Comparison of ENCODE assay signal across 29 mouse cellular contexts in genomic region chr6:8474820-8475219, GRCm38 (mm10). TPM values are rescaled to one million over a fixed set of nuclear protein-coding genes. Genes with fewer than 3 reads are reported as not detected.
A peak's percentile ranks its signal among the peaks of the same experiment; 100 is the strongest.
DNase-seq lines count a peak whose midpoint lies in the region; ATAC-seq and TF ChIP-seq lines count a peak whose summit lies in the region.
"Had no signal": no experiment of that assay in that cellular context is flagged by ENCODE, and none has a peak within 500 bp of the region (broad histone marks: within the 10 kb centered on the region; RNA-seq: fewer than 3 reads in every experiment).

No protein-coding gene starts in this region.

- 0 out of 2 replicates have a peak overlapping the region, but pooled peaks have one; percentile 22 for H3K27ac ChIP-seq in heart, embryonic 10.5 days
- H3K27ac ChIP-seq in heart, embryonic 11.5 days (ENCODE audit: low read depth, low read length): no peak overlapping the region
- H3K27ac ChIP-seq in kidney, embryonic 15.5 days: no peak overlapping the region
- H3K27ac ChIP-seq in kidney, adult 2 months (ENCODE audit: insufficient read depth, low read depth, low read length): no peak overlapping the region
- no peak overlapping the region for H3K27ac ChIP-seq in lung, embryonic 14.5 days (ENCODE audit: low read depth)
- H3K27ac ChIP-seq in lung, postnatal 0 days (ENCODE audit: low read length): no peak overlapping the region
- H3K27ac ChIP-seq in limb, embryonic 14.5 days (replicated peaks; ENCODE audit: low read depth, low read length): no peak overlapping the region
- H3K27ac ChIP-seq: embryonic facial prominence, embryonic 15.5 days; forebrain, embryonic 12.5 days; heart, embryonic 13.5 days; hindbrain, embryonic 13.5 days; liver, embryonic 12.5 days; midbrain, embryonic 12.5 days; neural tube, embryonic 12.5 days had no signal

- TF ChIP-seq EP300 in lung, postnatal 0 days (IDR thresholded peaks at IDR 0.05): no peak

- TF ChIP-seq CTCF in kidney, adult 2 months (conservative IDR thresholded peaks at IDR 0.05; ENCODE audit: insufficient read depth, insufficient read length, low read depth, low read length): no peak
- no peak for TF ChIP-seq CTCF in lung, embryonic 14.5 days (IDR thresholded peaks at IDR 0.05; ENCODE audit: low read depth)
- no peak for TF ChIP-seq CTCF in lung, postnatal 0 days (IDR thresholded peaks at IDR 0.05)

- no peak overlapping the region for H3K4me3 ChIP-seq in heart, embryonic 10.5 days
- H3K4me3 ChIP-seq in heart, embryonic 11.5 days (ENCODE audit: low read depth, low read length): no peak overlapping the region
- H3K4me3 ChIP-seq in kidney, embryonic 15.5 days (replicated peaks): no peak overlapping the region
- H3K4me3 ChIP-seq in kidney, adult 2 months (ENCODE audit: insufficient read depth, low read depth, low read length): no peak overlapping the region
- no peak overlapping the region for H3K4me3 ChIP-seq in lung, embryonic 14.5 days (ENCODE audit: low read depth, low read length)
- no peak overlapping the region for H3K4me3 ChIP-seq in lung, postnatal 0 days (ENCODE audit: low read depth, low read length)
- no peak overlapping the region for H3K4me3 ChIP-seq in limb, embryonic 14.5 days (replicated peaks; ENCODE audit: low read length)
- H3K4me3 ChIP-seq: embryonic facial prominence, embryonic 15.5 days; forebrain, embryonic 12.5 days; heart, embryonic 13.5 days; hindbrain, embryonic 13.5 days; liver, embryonic 12.5 days; megakaryocyte, embryonic 14.5 days; midbrain, embryonic 12.5 days; myocyte; neural tube, embryonic 12.5 days had no signal

- no peak for TF ChIP-seq POLR2A in kidney, adult 2 months (IDR thresholded peaks at IDR 0.05; ENCODE audit: low read depth, low read length)
- TF ChIP-seq POLR2A in limb, embryonic 14.5 days (IDR thresholded peaks at IDR 0.05; ENCODE audit: borderline replicate concordance, extremely low read depth, insufficient read depth, insufficient read length): no peak

- DNase-seq in heart, embryonic 10.5 days (ENCODE audit: low spot score): no peak
- no peak for DNase-seq in kidney, adult 2 months
- peak; percentile 69 for DNase-seq in lung, embryonic 14.5 days
- no peak for DNase-seq in lung, postnatal 0 days (ENCODE audit: low spot score)
- DNase-seq in limb, embryonic 14.5 days (ENCODE audit: low spot score): peak; percentile 6
- DNase-seq in cerebellum, postnatal 36 days: no peak
- DNase-seq: adrenal gland, postnatal 25 days; cerebellum, adult 11-12 months; cerebellum, adult 9-11 months; forebrain, postnatal 0 days; heart, postnatal 4 days; kidney, adult 11 months; layer of hippocampus, adult 9-11 months; liver, postnatal 0 days; right cerebral cortex, adult 18-20 months; spleen, adult 18-20 months; thymus, postnatal 4 days had no signal

- no peaks in the 10 kb centered on the region for H3K27me3 ChIP-seq in heart, embryonic 10.5 days (ENCODE audit: insufficient read depth, poor library complexity, severe bottlenecking)
- H3K27me3 ChIP-seq in heart, embryonic 11.5 days (ENCODE audit: control insufficient read depth, insufficient read depth, low read length): no peaks in the 10 kb centered on the region
- H3K27me3 ChIP-seq in kidney, embryonic 15.5 days: no peaks in the 10 kb centered on the region
- no peaks in the 10 kb centered on the region for H3K27me3 ChIP-seq in kidney, adult 2 months (replicated peaks; ENCODE audit: control insufficient read depth, insufficient read depth, low read length)
- no peaks in the 10 kb centered on the region for H3K27me3 ChIP-seq in lung, embryonic 14.5 days (ENCODE audit: insufficient read depth, low read length)
- no peaks in the 10 kb centered on the region for H3K27me3 ChIP-seq in lung, postnatal 0 days (replicated peaks; ENCODE audit: insufficient read depth, low read length)
- no peaks in the 10 kb centered on the region for H3K27me3 ChIP-seq in limb, embryonic 14.5 days (ENCODE audit: control insufficient read depth, insufficient read depth, low read length)
- H3K27me3 ChIP-seq: embryonic facial prominence, embryonic 15.5 days; heart, embryonic 13.5 days; hindbrain, embryonic 13.5 days; liver, embryonic 12.5 days; neural tube, embryonic 12.5 days had no signal

- H3K9me3 ChIP-seq in heart, embryonic 10.5 days: no peaks in the 10 kb centered on the region
- no peaks in the 10 kb centered on the region for H3K9me3 ChIP-seq in heart, embryonic 11.5 days (replicated peaks; ENCODE audit: control insufficient read depth, low read length)
- no peaks in the 10 kb centered on the region for H3K9me3 ChIP-seq in kidney, embryonic 15.5 days (replicated peaks)
- H3K9me3 ChIP-seq in lung, embryonic 14.5 days (ENCODE audit: low read depth, low read length): no peaks in the 10 kb centered on the region
- H3K9me3 ChIP-seq in lung, postnatal 0 days (ENCODE audit: low read length): no peaks in the 10 kb centered on the region
- no peaks in the 10 kb centered on the region for H3K9me3 ChIP-seq in limb, embryonic 14.5 days (ENCODE audit: control insufficient read depth, low read length)
- H3K9me3 ChIP-seq: embryonic facial prominence, embryonic 15.5 days; forebrain, embryonic 12.5 days; heart, embryonic 13.5 days; hindbrain, embryonic 13.5 days; liver, embryonic 12.5 days; megakaryocyte, embryonic 14.5 days; midbrain, embryonic 12.5 days; neural tube, embryonic 12.5 days had no signal

- H3K4me2 ChIP-seq in heart, embryonic 11.5 days: no peak overlapping the region
- H3K4me2 ChIP-seq in kidney, embryonic 15.5 days: no peak overlapping the region
- H3K4me2 ChIP-seq in lung, embryonic 14.5 days: no peak overlapping the region
- no peak overlapping the region for H3K4me2 ChIP-seq in lung, postnatal 0 days (replicated peaks; ENCODE audit: low read depth, low read length)
- H3K4me2 ChIP-seq in limb, embryonic 14.5 days (replicated peaks; ENCODE audit: low read depth, low read length, severe bottlenecking): no peak overlapping the region
- H3K4me2 ChIP-seq: embryonic facial prominence, embryonic 15.5 days; forebrain, embryonic 12.5 days; heart, embryonic 13.5 days; hindbrain, embryonic 13.5 days; liver, embryonic 12.5 days; midbrain, embryonic 12.5 days; neural tube, embryonic 12.5 days had no signal

- no peak overlapping the region for H3K9ac ChIP-seq in heart, embryonic 11.5 days (ENCODE audit: low read depth, low read length)
- no peak overlapping the region for H3K9ac ChIP-seq in kidney, embryonic 15.5 days
- H3K9ac ChIP-seq in lung, embryonic 14.5 days: no peak overlapping the region
- no peak overlapping the region for H3K9ac ChIP-seq in lung, postnatal 0 days (replicated peaks; ENCODE audit: low read depth)
- no peak overlapping the region for H3K9ac ChIP-seq in limb, embryonic 14.5 days (ENCODE audit: low read depth, low read length, severe bottlenecking)
- H3K9ac ChIP-seq: embryonic facial prominence, embryonic 15.5 days; forebrain, embryonic 12.5 days; forebrain, postnatal 0 days; heart, embryonic 13.5 days; hindbrain, embryonic 13.5 days; liver, embryonic 12.5 days; liver, postnatal 0 days; midbrain, embryonic 12.5 days; neural tube, embryonic 12.5 days had no signal

- no peaks in the 10 kb centered on the region for H3K36me3 ChIP-seq in heart, embryonic 10.5 days
- H3K36me3 ChIP-seq in heart, embryonic 11.5 days (ENCODE audit: control insufficient read depth, insufficient read depth, low read length): no peaks in the 10 kb centered on the region
- H3K36me3 ChIP-seq in kidney, embryonic 15.5 days: no peaks in the 10 kb centered on the region
- H3K36me3 ChIP-seq in kidney, adult 2 months (ENCODE audit: control insufficient read depth, insufficient read depth, low read length): no peaks in the 10 kb centered on the region
- H3K36me3 ChIP-seq in lung, embryonic 14.5 days (ENCODE audit: insufficient read depth): no peaks in the 10 kb centered on the region
- H3K36me3 ChIP-seq in lung, postnatal 0 days (ENCODE audit: insufficient read depth, low read length): no peaks in the 10 kb centered on the region
- H3K36me3 ChIP-seq in limb, embryonic 14.5 days (ENCODE audit: control insufficient read depth, insufficient read depth, low read length): no peaks in the 10 kb centered on the region
- H3K36me3 ChIP-seq: embryonic facial prominence, embryonic 15.5 days; forebrain, embryonic 12.5 days; heart, embryonic 13.5 days; hindbrain, embryonic 13.5 days; liver, embryonic 12.5 days; midbrain, embryonic 12.5 days; neural tube, embryonic 12.5 days had no signal

- WGBS in heart, embryonic 10.5 days: 85% methylated on average over 4 of the region's 4 CpGs
- WGBS in heart, embryonic 11.5 days (ENCODE audit: insufficient replicate concordance): 78% methylated on average over 4 of the region's 4 CpGs
- 62% methylated on average over 4 of the region's 4 CpGs for WGBS in kidney, embryonic 15.5 days
- WGBS in kidney, adult 2 months: 79% methylated on average over 4 of the region's 4 CpGs
- 37% methylated on average over 4 of the region's 4 CpGs for WGBS in lung, embryonic 14.5 days
- 55% methylated on average over 4 of the region's 4 CpGs for WGBS in lung, postnatal 0 days
- 83% methylated on average over 4 of the region's 4 CpGs for whole genome bisulfite sequencing in limb, embryonic 14.5 days

- no peak for ATAC-seq in heart, embryonic 11.5 days (replicated peaks; ENCODE audit: insufficient number of reproducible peaks, low FRiP score, low TSS enrichment)
- peak; percentile 37 for ATAC-seq in kidney, embryonic 15.5 days (replicated peaks; ENCODE audit: low FRiP score)
- ATAC-seq in lung, embryonic 14.5 days (ENCODE audit: insufficient read depth): peak; percentile 73
- ATAC-seq in lung, postnatal 0 days: no peak
- ATAC-seq in limb, embryonic 14.5 days (ENCODE audit: low FRiP score, low read depth): peak; percentile 59
- ATAC-seq: CD4-positive, CD25-positive, alpha-beta regulatory T cell, adult 4 months; forebrain, postnatal 0 days; liver, postnatal 0 days had no signal

- peaks cover 29% of the 10 kb centered on the region for H3K4me1 ChIP-seq in heart, embryonic 10.5 days
- H3K4me1 ChIP-seq in heart, embryonic 11.5 days (ENCODE audit: control insufficient read depth, insufficient read depth, low read length): peaks cover 20% of the 10 kb centered on the region
- H3K4me1 ChIP-seq in kidney, embryonic 15.5 days: peaks cover 14% of the 10 kb centered on the region
- peaks cover under 1% of the 10 kb centered on the region; the same call in 1 of the 2 replicates for H3K4me1 ChIP-seq in kidney, adult 2 months (ENCODE audit: control insufficient read depth, insufficient read depth, low read length)
- H3K4me1 ChIP-seq in lung, embryonic 14.5 days (ENCODE audit: insufficient read depth): peaks cover 27% of the 10 kb centered on the region
- peaks cover 19% of the 10 kb centered on the region; the same call in 1 of the 2 replicates for H3K4me1 ChIP-seq in lung, postnatal 0 days (ENCODE audit: insufficient read depth, low read depth, low read length)
- no peaks in the 10 kb centered on the region for H3K4me1 ChIP-seq in limb, embryonic 14.5 days (ENCODE audit: control insufficient read depth, insufficient read depth, low read length)
- H3K4me1 ChIP-seq: embryonic facial prominence, embryonic 15.5 days; forebrain, embryonic 12.5 days; hindbrain, embryonic 13.5 days; megakaryocyte, embryonic 14.5 days; neural tube, embryonic 12.5 days had no signal

RNA-seq across cellular contexts. Expression of gene Glcci1, which starts 34.6 kb away (rescaled TPM):
- 5.2 and 5.5 TPM in 2 replicates for polyA plus RNA-seq in heart, embryonic 10.5 days (2016; fragmentation: Nextera tagmentation; extraction: Ambion mirVana)
- polyA plus RNA-seq in heart, embryonic 11.5 days (2014; fragmentation: Nextera tagmentation; extraction: Ambion mirVana): 6.7 and 7.4 TPM in 2 replicates
- polyA plus RNA-seq in kidney, embryonic 15.5 days (2015; fragmentation: Nextera tagmentation; extraction: Ambion mirVana): 9.4 and 11.3 TPM in 2 replicates
- 3.6 and 4.0 TPM in 2 replicates for polyA plus RNA-seq in kidney, adult 2 months (2012; rRNA removed)
- 19.2 and 19.4 TPM in 2 replicates for polyA plus RNA-seq in lung, embryonic 14.5 days (2014; fragmentation: Nextera tagmentation; extraction: Ambion mirVana)
- polyA plus RNA-seq in lung, postnatal 0 days (2015; fragmentation: Nextera tagmentation; extraction: Ambion mirVana): 7.1 and 7.7 TPM in 2 replicates
- polyA plus RNA-seq in limb, embryonic 14.5 days (2012; rRNA removed): 11.9 and 17.1 TPM in 2 replicates
- polyA plus RNA-seq in limb, embryonic 14.5 days (2014; fragmentation: Nextera tagmentation; extraction: Ambion mirVana): 10.1 and 15.4 TPM in 2 replicates

Comparison
In these comparisons a context has a peak if more than half of its experiments do, and no peak if none do; other contexts are left out.
1. DNase-seq: peak in lung, embryonic 14.5 days (single experiment) and limb, embryonic 14.5 days (single experiment); none in heart, embryonic 10.5 days (single experiment), kidney, adult 2 months (single experiment), lung, postnatal 0 days (single experiment) and cerebellum, postnatal 36 days (0 of 2).
2. ATAC-seq: peak in kidney, embryonic 15.5 days (single experiment), lung, embryonic 14.5 days (single experiment) and limb, embryonic 14.5 days (single experiment); none in heart, embryonic 11.5 days (single experiment) and lung, postnatal 0 days (single experiment).